Mouse (Mus musculus): Measurements from ENCODE around the gene Ankrd24. TPM values are rescaled to one million over a fixed set of nuclear protein-coding genes. Genes with fewer than 3 reads are reported as not detected.
"Not testable (repeated sequence)": the region's sequence is repeated elsewhere in the genome, so short reads cannot be mapped to it uniquely, and the experiment has no call there.

Gene Ankrd24
- polyA plus RNA-seq, 1 experiment from 2014 or later = 10.2 TPM

- no peaks in the 10 kb centered on the region for H3K27me3 ChIP-seq (ENCODE audit: insufficient read depth, low read length)
- DNase-seq (ENCODE audit: low spot score) (no peak), ATAC-seq (replicated peaks; ENCODE audit: low FRiP score, low read depth) (no peak)
- no peak overlapping the region for H3K9ac ChIP-seq (ENCODE audit: low read depth, low read length)
- H3K4me2 ChIP-seq (ENCODE audit: low read length) = no peak overlapping the region
- H3K4me3 ChIP-seq (replicated peaks; ENCODE audit: low read depth, low read length) = no peak overlapping the region
- no peaks in the 10 kb centered on the region for H3K36me3 ChIP-seq (ENCODE audit: insufficient read depth, low read length)
- no peaks in the 10 kb centered on the region for H3K9me3 ChIP-seq (replicated peaks; ENCODE audit: low read length)
- 74% methylated on average over 6 of the region's 6 CpGs for WGBS
- no peak for TF ChIP-seq CTCF (IDR thresholded peaks at IDR 0.05; ENCODE audit: low read depth)
- peaks cover 17% of the 10 kb centered on the region; the same call in 1 of the 2 replicates for H3K4me1 ChIP-seq (replicated peaks; ENCODE audit: insufficient read depth, low read length)
- no peak overlapping the region for H3K27ac ChIP-seq
Observed at GRCm38 (mm10) chr10:81638101-81638500, 9.8 kb downstream of the Ankrd24 start.

DNA sequence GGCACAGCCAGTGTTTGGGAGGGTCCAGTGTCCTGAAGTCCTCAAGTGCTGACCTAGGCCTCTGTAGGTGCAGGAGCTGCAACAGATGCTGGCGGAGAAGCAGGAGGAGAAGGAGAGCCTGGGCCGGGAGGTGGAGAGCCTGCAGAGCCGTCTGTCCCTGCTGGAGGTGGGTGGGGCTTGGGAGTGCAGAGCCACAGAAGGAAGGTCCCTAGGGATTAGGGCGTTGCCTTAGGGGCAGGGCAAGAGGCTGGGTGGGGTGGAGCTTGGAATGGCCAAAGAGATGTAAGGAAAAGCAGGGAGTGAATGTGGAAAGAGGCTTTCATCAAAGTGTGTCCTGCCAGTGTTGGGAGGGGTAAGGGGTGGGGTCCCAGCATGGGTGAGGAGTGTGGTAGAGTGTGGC is 12.5 kb downstream of the Ankrd24 start:
- not testable (repeated sequence) for H3K27me3 ChIP-seq (ENCODE audit: insufficient read depth, low read length); ATAC-seq (replicated peaks; ENCODE audit: low FRiP score, low read depth); H3K9ac ChIP-seq (ENCODE audit: low read depth, low read length); H3K4me3 ChIP-seq (replicated peaks; ENCODE audit: low read depth, low read length); H3K4me2 ChIP-seq (ENCODE audit: low read length); H3K9me3 ChIP-seq (replicated peaks; ENCODE audit: low read length); H3K27ac ChIP-seq; H3K36me3 ChIP-seq (ENCODE audit: insufficient read depth, low read length)
- H3K4me1 ChIP-seq (replicated peaks; ENCODE audit: insufficient read depth, low read length) = peaks cover 14% of the 10 kb centered on the region; the same call in 1 of the 2 replicates
- DNase-seq (ENCODE audit: low spot score) = peak; percentile 40
- WGBS = 38% methylated on average over 4 of the region's 4 CpGs

- H3K4me3 ChIP-seq (replicated peaks; ENCODE audit: low read depth, low read length) = no peak overlapping the region
- DNase-seq (ENCODE audit: low spot score) (no peak), ATAC-seq (replicated peaks; ENCODE audit: low FRiP score, low read depth) (no peak)
- no peaks in the 10 kb centered on the region for H3K36me3 ChIP-seq (ENCODE audit: insufficient read depth, low read length)
- 86% methylated on average over 2 of the region's 2 CpGs for WGBS
- no peak overlapping the region for H3K9ac ChIP-seq (ENCODE audit: low read depth, low read length)
- H3K4me1 ChIP-seq (replicated peaks; ENCODE audit: insufficient read depth, low read length) = peaks cover 14% of the 10 kb centered on the region; the same call in 1 of the 2 replicates
- no peaks in the 10 kb centered on the region for H3K9me3 ChIP-seq (replicated peaks; ENCODE audit: low read length)
- TF ChIP-seq CTCF (IDR thresholded peaks at IDR 0.05; ENCODE audit: low read depth) = no peak
- no peak overlapping the region for H3K27ac ChIP-seq
- no peak overlapping the region for H3K4me2 ChIP-seq (ENCODE audit: low read length)
- H3K27me3 ChIP-seq (ENCODE audit: insufficient read depth, low read length) = no peaks in the 10 kb centered on the region
Observed at GRCm38 (mm10) chr10:81641566-81641965, 13.2 kb downstream of the Ankrd24 start.

- no peaks in the 10 kb centered on the region for H3K36me3 ChIP-seq (ENCODE audit: insufficient read depth, low read length)
- H3K4me2 ChIP-seq (ENCODE audit: low read length) = peak overlapping the region; percentile 68
- no peak overlapping the region for H3K4me3 ChIP-seq (replicated peaks; ENCODE audit: low read depth, low read length)
- DNase-seq (ENCODE audit: low spot score) (no peak), ATAC-seq (replicated peaks; ENCODE audit: low FRiP score, low read depth) (no peak)
- peaks cover 14% of the 10 kb centered on the region; the same call in 1 of the 2 replicates for H3K4me1 ChIP-seq (replicated peaks; ENCODE audit: insufficient read depth, low read length)
- WGBS = 78% methylated on average over 8 of the region's 8 CpGs
- no peaks in the 10 kb centered on the region for H3K27me3 ChIP-seq (ENCODE audit: insufficient read depth, low read length)
- peak overlapping the region; percentile 88; the same call in 1 of the 2 replicates for H3K9ac ChIP-seq (ENCODE audit: low read depth, low read length)
- no peak overlapping the region for H3K27ac ChIP-seq
- TF ChIP-seq CTCF (IDR thresholded peaks at IDR 0.05; ENCODE audit: low read depth) = no peak
- H3K9me3 ChIP-seq (replicated peaks; ENCODE audit: low read length) = no peaks in the 10 kb centered on the region
Observed at GRCm38 (mm10) chr10:81641978-81642647, 13.8 kb downstream of the Ankrd24 start.

- 16% methylated on average over 24 of the region's 24 CpGs for WGBS
- H3K4me1 ChIP-seq (replicated peaks; ENCODE audit: insufficient read depth, low read length) = peaks cover 14% of the 10 kb centered on the region; the same call in 1 of the 2 replicates
- H3K9ac ChIP-seq (ENCODE audit: low read depth, low read length) = peak overlapping the region; percentile 88
- H3K9me3 ChIP-seq (replicated peaks; ENCODE audit: low read length) = no peaks in the 10 kb centered on the region
- H3K4me3 ChIP-seq (replicated peaks; ENCODE audit: low read depth, low read length) = peak overlapping the region; percentile 55
- H3K27ac ChIP-seq = peak overlapping the region; percentile 93
- no peak for TF ChIP-seq CTCF (IDR thresholded peaks at IDR 0.05; ENCODE audit: low read depth)
- H3K27me3 ChIP-seq (ENCODE audit: insufficient read depth, low read length) = no peaks in the 10 kb centered on the region
- peak overlapping the region; percentile 68 for H3K4me2 ChIP-seq (ENCODE audit: low read length)
- DNase-seq (ENCODE audit: low spot score) = peak; percentile 35
- H3K36me3 ChIP-seq (ENCODE audit: insufficient read depth, low read length) = no peaks in the 10 kb centered on the region
- peak; percentile 59 for ATAC-seq (replicated peaks; ENCODE audit: low FRiP score, low read depth)
Observed at GRCm38 (mm10) chr10:81642648-81643448, 14.5 kb downstream of the Ankrd24 start.

GRCm38 (mm10) chr10:81643449-81644055 is 15.2 kb downstream of the Ankrd24 start:
- ATAC-seq (replicated peaks; ENCODE audit: low FRiP score, low read depth) (peak; percentile 89), DNase-seq (ENCODE audit: low spot score) (peak; percentile 95)
- H3K4me3 ChIP-seq (replicated peaks; ENCODE audit: low read depth, low read length) = peak overlapping the region; percentile 55
- TF ChIP-seq CTCF (IDR thresholded peaks at IDR 0.05; ENCODE audit: low read depth) = peak; percentile 60
- under 1% methylated on average over 74 of the region's 75 CpGs for WGBS
- peak overlapping the region; percentile 68 for H3K4me2 ChIP-seq (ENCODE audit: low read length)
- no peaks in the 10 kb centered on the region for H3K9me3 ChIP-seq (replicated peaks; ENCODE audit: low read length)
- H3K4me1 ChIP-seq (replicated peaks; ENCODE audit: insufficient read depth, low read length) = peaks cover 14% of the 10 kb centered on the region; the same call in 1 of the 2 replicates
- peak overlapping the region; percentile 88 for H3K9ac ChIP-seq (ENCODE audit: low read depth, low read length)
- H3K36me3 ChIP-seq (ENCODE audit: insufficient read depth, low read length) = no peaks in the 10 kb centered on the region
- H3K27ac ChIP-seq = peak overlapping the region; percentile 93
- no peaks in the 10 kb centered on the region for H3K27me3 ChIP-seq (ENCODE audit: insufficient read depth, low read length)
